Mouse (Mus musculus) megakaryocyte, adult 5-6 weeks (primary cell): ENCODE measurements around the gene Zmynd8. TPM values are rescaled to one million over a fixed set of nuclear protein-coding genes. Genes with fewer than 3 reads are reported as not detected.

Source experiments
- ATAC-seq: 2 replicates; pipeline ENCODE4 v1.8.0; 2016; ENCODE audit warnings: mild to moderate bottlenecking, inconsistent platforms; ENCODE audit not compliant: poor library complexity, severe bottlenecking
- total RNA-seq, 2 experiments: library from RNA; stranded (forward) in 1 of 2; stranded (reverse) in 1 of 2; fragments of 153-499, 151-499 nt in 1 of 2; fragments of 221-1000, 200-1000 nt in 1 of 2; gene quantifications; 2 replicates each; pipeline versions ENCODE4 v1.2.3 to v1.2.4; 2015 to 2017

Zmynd8 gene
- total RNA-seq, 2 experiments from 2014 or later: 26.7 to 37.5 TPM

GRCm38 (mm10) chr2:165860962-165861682, 37.7 kb downstream of the Zmynd8 start:
- no peak for ATAC-seq

GRCm38 (mm10) chr2:165860447-165860846, 38.4 kb downstream of the Zmynd8 start:
- ATAC-seq: no peak

- ATAC-seq: peak; percentile 39
Measured at GRCm38 (mm10) chr2:165858453-165859384, 40.1 kb downstream of the Zmynd8 start.

- peak; percentile 43 for ATAC-seq
Measured at GRCm38 (mm10) chr2:165857841-165858426, 40.9 kb downstream of the Zmynd8 start.

- ATAC-seq: peak; percentile 36
Measured at GRCm38 (mm10) chr2:165857395-165857831, 41.4 kb downstream of the Zmynd8 start.

- ATAC-seq: no peak
Measured at GRCm38 (mm10) chr2:165856611-165857200, 42.1 kb downstream of the Zmynd8 start.

- ATAC-seq: no peak
Measured at GRCm38 (mm10) chr2:165855641-165856301, 43.0 kb downstream of the Zmynd8 start.

GRCm38 (mm10) chr2:165854207-165854968, 44.4 kb downstream of the Zmynd8 start:
- ATAC-seq: no peak

GRCm38 (mm10) chr2:165852896-165853633, 45.8 kb downstream of the Zmynd8 start:
- peak; percentile 53 for ATAC-seq

GRCm38 (mm10) chr2:165852453-165852852, 46.4 kb downstream of the Zmynd8 start:
- ATAC-seq: peak; percentile 78

- ATAC-seq: no peak
Measured at GRCm38 (mm10) chr2:165851811-165852415, 46.9 kb downstream of the Zmynd8 start.

- peak; percentile 25 for ATAC-seq
Measured at GRCm38 (mm10) chr2:165850826-165851225, 48.0 kb downstream of the Zmynd8 start.

GRCm38 (mm10) chr2:165849129-165849528, 49.7 kb downstream of the Zmynd8 start:
- no peak for ATAC-seq

GRCm38 (mm10) chr2:165846787-165847186, 52.0 kb downstream of the Zmynd8 start:
- ATAC-seq: no peak

- ATAC-seq: no peak
Measured at GRCm38 (mm10) chr2:165845490-165845889, 53.3 kb downstream of the Zmynd8 start.

- ATAC-seq: no peak
Measured at GRCm38 (mm10) chr2:165843350-165843749, 55.5 kb downstream of the Zmynd8 start.

GRCm38 (mm10) chr2:165842241-165842640, 56.6 kb downstream of the Zmynd8 start:
- ATAC-seq: no peak

GRCm38 (mm10) chr2:165841805-165842204, 57.0 kb downstream of the Zmynd8 start:
- ATAC-seq: no peak
